Mouse (Mus musculus) embryonic fibroblast, embryonic 13.5 days (primary cell): ENCODE measurements around the gene Slc6a21.

Source experiments
- CTCF ChIP-seq: IDR thresholded peaks from 2 replicates; pipeline ENCODE4 v1.5.1; 2011; ENCODE audit warnings: mild to moderate bottlenecking, control low read depth, low read length, moderate library complexity, borderline replicate concordance; ENCODE audit not compliant: insufficient read depth
- POLR2A ChIP-seq: IDR thresholded peaks from 2 replicates; pipeline ENCODE4 v1.6.1; 2011; ENCODE audit warnings: low read depth, mild to moderate bottlenecking, control low read depth, low read length, moderate library complexity

DNA sequence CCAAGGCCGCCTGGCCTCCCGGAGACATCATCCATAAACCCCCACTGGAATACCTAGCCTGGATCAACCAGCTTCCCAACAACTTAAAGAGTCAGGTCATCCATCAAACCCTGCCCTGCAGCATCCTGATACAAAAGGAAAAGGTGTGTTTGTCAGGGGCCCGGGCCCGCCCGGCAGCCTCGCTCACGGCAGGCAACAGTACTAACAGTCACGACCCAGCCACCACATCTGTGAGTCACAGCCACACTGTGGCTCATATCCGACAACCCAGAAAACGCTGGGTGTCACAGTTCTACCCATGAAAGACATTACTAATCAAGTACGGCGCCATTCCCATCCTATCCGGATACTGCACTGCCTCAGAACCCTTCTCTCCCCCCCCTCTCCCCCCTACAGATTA, 9.2 kb downstream of the Slc6a21 start:
- TF ChIP-seq CTCF (no peak), POLR2A (no peak)
